Mouse (Mus musculus) kidney, embryonic 14.5 days (tissue): ENCODE data around the gene Hils1. TPM values are rescaled to one million over a fixed set of nuclear protein-coding genes. Genes with fewer than 3 reads are reported as not detected.

ENCODE experiments used
- ATAC-seq: fragments of 200-750 bp; cut with Nextera tagmentation; 2 replicates; pipeline ENCODE4 v1.8.0; 2017; ENCODE audit warnings: moderate number of reproducible peaks, mild to moderate bottlenecking, moderate TSS enrichment, moderate library complexity; ENCODE audit not compliant: low FRiP score, low TSS enrichment
- H3K27ac ChIP-seq: fragments of 300-500 bp; sonication (generic); 2 replicates; pipeline ENCODE4 v1.5.1; 2014; ENCODE audit warnings: low read depth, mild to moderate bottlenecking, low read length, moderate library complexity, mixed read lengths
- H3K27me3 ChIP-seq: fragments of 300-500 bp; sonication (generic); 2 replicates; pipeline ENCODE4 v1.6.1; 2014; ENCODE audit warnings: mild to moderate bottlenecking, low read length; ENCODE audit not compliant: control insufficient read depth, insufficient read depth
- H3K36me3 ChIP-seq: fragments of 300-500 bp; sonication (generic); 2 replicates; pipeline ENCODE4 v1.6.1; 2014; ENCODE audit warnings: low read length, mixed read lengths; ENCODE audit not compliant: control insufficient read depth, insufficient read depth
- H3K4me1 ChIP-seq: fragments of 300-500 bp; sonication (generic); 2 replicates; pipeline ENCODE4 v1.6.1; 2014; ENCODE audit warnings: low read length, mixed read lengths; ENCODE audit not compliant: control insufficient read depth, insufficient read depth
- H3K4me2 ChIP-seq: fragments of 300-500 bp; sonication (generic); replicated peaks from 2 replicates; pipeline ENCODE4 v1.6.1; 2014; ENCODE audit warnings: low read depth, mild to moderate bottlenecking, low read length
- H3K4me3 ChIP-seq: fragments of 300-500 bp; sonication (generic); 2 replicates; pipeline ENCODE4 v1.5.1; 2014; ENCODE audit warnings: mild to moderate bottlenecking, low read length
- H3K9ac ChIP-seq: fragments of 300-500 bp; sonication (generic); 2 replicates; pipeline ENCODE4 v1.6.1; 2014; ENCODE audit warnings: low read depth, mild to moderate bottlenecking, low read length, moderate library complexity
- H3K9me3 ChIP-seq: fragments of 300-500 bp; sonication (generic); 2 replicates; pipeline ENCODE4 v1.6.1; 2016; ENCODE audit warnings: low read length; ENCODE audit not compliant: control insufficient read depth
- WGBS: fragments of 180-500 bp; shearing (Covaris S2); extraction: QIAGEN DNeasy Blood & Tissue Kit; methylation state at CpG from one replicate; pipeline ENCODE4 v1.1.7; 2014; 5-methylcytosine and 5-hydroxymethylcytosine counted together
- polyA plus RNA-seq: library from polyadenylated mRNA; unstranded; fragments of >200 nt; fragmentation: Nextera tagmentation; extraction: Ambion mirVana; gene quantifications from 2 replicates; pipeline ENCODE4 v1.2.1, GENCODE M21; 2014

Gene Hils1
- polyA plus RNA-seq, 1 experiment from 2014 or later: not detected

- H3K4me2 ChIP-seq: no peak overlapping the region
- no peaks in the 10 kb centered on the region for H3K9me3 ChIP-seq
- no peaks in the 10 kb centered on the region for H3K36me3 ChIP-seq
- H3K4me1 ChIP-seq: peaks cover 31% of the 10 kb centered on the region
- H3K9ac ChIP-seq: no peak overlapping the region
- no peaks in the 10 kb centered on the region for H3K27me3 ChIP-seq
- 80% methylated on average over 8 of the region's 8 CpGs for WGBS
- no peak for ATAC-seq
- H3K27ac ChIP-seq: no peak overlapping the region
- no peak overlapping the region for H3K4me3 ChIP-seq
Measured at GRCm38 (mm10) chr11:94987851-94988250, 20.5 kb downstream of the Hils1 start.

- no peak for ATAC-seq
- H3K4me1 ChIP-seq: peaks cover 42% of the 10 kb centered on the region
- WGBS: 15% methylated on average over 10 of the region's 10 CpGs
Measured at GRCm38 (mm10) chr11:94988780-94989561, 21.6 kb downstream of the Hils1 start.

GRCm38 (mm10) chr11:94989562-94990017, 22.2 kb downstream of the Hils1 start:
- WGBS: 2% methylated on average over 12 of the region's 12 CpGs
- peak overlapping the region; percentile 89 for H3K27ac ChIP-seq
- no peaks in the 10 kb centered on the region for H3K27me3 ChIP-seq
- H3K36me3 ChIP-seq: peaks cover 3% of the 10 kb centered on the region; the same call in 1 of the 2 replicates
- ATAC-seq: peak; percentile 61
- peak overlapping the region; percentile 99 for H3K4me2 ChIP-seq
- H3K4me3 ChIP-seq: peak overlapping the region; percentile 94
- H3K4me1 ChIP-seq: peaks cover 48% of the 10 kb centered on the region
- H3K9ac ChIP-seq: peak overlapping the region; percentile 59; the same call in 1 of the 2 replicates
- no peaks in the 10 kb centered on the region for H3K9me3 ChIP-seq

More at GRCm38 (mm10) chr11:94988780-94989561, 21.6 kb downstream of the Hils1 start:
- Histone ChIP-seq H3K9me3 (no peaks in the 10 kb centered on the region), H3K27ac (peak overlapping the region; percentile 89), H3K4me2 (peak overlapping the region; percentile 99), H3K27me3 (no peaks in the 10 kb centered on the region), H3K36me3 (no peaks in the 10 kb centered on the region), H3K9ac (peak overlapping the region; percentile 59; the same call in 1 of the 2 replicates), H3K4me3 (peak overlapping the region; percentile 94)

GRCm38 (mm10) chr11:94990102-94990748, 22.8 kb downstream of the Hils1 start:
- ATAC-seq: no peak
- H3K27me3 ChIP-seq: no peaks in the 10 kb centered on the region

GRCm38 (mm10) chr11:94990749-94991577, 23.6 kb downstream of the Hils1 start, which contains the start of gene Ppp1r9b:
TSS of gene Ppp1r9b (plus strand) at chr11:94991035.
- H3K4me1 ChIP-seq: peaks cover 60% of the 10 kb centered on the region
- no peaks in the 10 kb centered on the region for H3K27me3 ChIP-seq
- peak; percentile 84 for ATAC-seq
- no peaks in the 10 kb centered on the region for H3K9me3 ChIP-seq
- H3K36me3 ChIP-seq: peaks cover 11% of the 10 kb centered on the region; the same call in 1 of the 2 replicates
- H3K27ac ChIP-seq: peak within 1 kb of the TSS; percentile 89
- peak within 1 kb of the TSS; percentile 92 for H3K9ac ChIP-seq
- H3K4me3 ChIP-seq: peak within 1 kb of the TSS; percentile 94
- H3K4me2 ChIP-seq: peak within 1 kb of the TSS; percentile 99
- WGBS: under 1% methylated on average over 52 of the region's 69 CpGs

More at GRCm38 (mm10) chr11:94990102-94990748, 22.8 kb downstream of the Hils1 start:
- peaks cover 10% of the 10 kb centered on the region; the same call in 1 of the 2 replicates for H3K36me3 ChIP-seq
- H3K9ac ChIP-seq: peak overlapping the region; percentile 92; the same call in 1 of the 2 replicates
- H3K9me3 ChIP-seq: no peaks in the 10 kb centered on the region
- H3K4me3 ChIP-seq: peak overlapping the region; percentile 94
- peaks cover 55% of the 10 kb centered on the region for H3K4me1 ChIP-seq
- 47% methylated on average over 6 of the region's 6 CpGs for WGBS
- peak overlapping the region; percentile 99 for H3K4me2 ChIP-seq
- peak overlapping the region; percentile 89 for H3K27ac ChIP-seq

- peak overlapping the region; percentile 99 for H3K4me2 ChIP-seq
- H3K9ac ChIP-seq: peak overlapping the region; percentile 92
- peaks cover 60% of the 10 kb centered on the region for H3K4me1 ChIP-seq
- WGBS: under 1% methylated on average over 98 of the region's 99 CpGs
- H3K27me3 ChIP-seq: no peaks in the 10 kb centered on the region
- H3K4me3 ChIP-seq: peak overlapping the region; percentile 94
- no peak for ATAC-seq
- H3K27ac ChIP-seq: peak overlapping the region; percentile 89; the same call in 1 of the 2 replicates
- peaks cover 17% of the 10 kb centered on the region for H3K36me3 ChIP-seq
- H3K9me3 ChIP-seq: no peaks in the 10 kb centered on the region
Measured at GRCm38 (mm10) chr11:94991641-94992479, 24.5 kb downstream of the Hils1 start.

- Histone ChIP-seq H3K27ac (peak overlapping the region; percentile 55; the same call in 1 of the 2 replicates), H3K9ac (peak overlapping the region; percentile 92), H3K4me2 (peak overlapping the region; percentile 99), H3K4me3 (peak overlapping the region; percentile 94), H3K9me3 (no peaks in the 10 kb centered on the region), H3K36me3 (peaks cover 22% of the 10 kb centered on the region), H3K4me1 (peaks cover 55% of the 10 kb centered on the region), H3K27me3 (no peaks in the 10 kb centered on the region)
- 2% methylated on average over 20 of the region's 20 CpGs for WGBS
- no peak for ATAC-seq
Measured at GRCm38 (mm10) chr11:94992480-94992753, 25.0 kb downstream of the Hils1 start.
